Mouse (Mus musculus): ENCODE results near the gene Gpr108.

Gene Gpr108

GRCm38 (mm10) chr17:57209330-57209729 lies 38.9 kb downstream of the Gpr108 start:
- DNase-seq (ENCODE audit: low spot score in 2 of 2): no peak

DNA sequence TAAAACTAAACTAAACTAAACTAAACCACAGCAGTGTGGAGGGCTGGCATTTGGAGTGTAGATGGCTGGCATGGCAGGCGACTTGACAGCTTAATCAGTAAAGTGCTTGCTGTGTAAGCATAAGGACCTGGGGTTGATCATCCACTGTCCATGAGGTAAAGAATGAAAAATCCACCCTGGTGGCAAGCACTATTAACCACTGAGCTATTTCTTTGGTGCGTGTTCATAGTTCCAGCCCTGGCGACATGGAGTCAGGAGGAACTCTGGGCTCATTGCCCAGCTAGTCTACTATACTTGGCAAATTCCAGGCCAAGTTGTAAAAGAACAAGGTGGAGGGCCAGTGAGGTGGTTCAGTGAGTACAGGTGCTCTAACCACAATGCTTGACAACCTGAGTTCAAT lies 40.3 kb downstream of the Gpr108 start:
- no peak for DNase-seq (ENCODE audit: low spot score in 2 of 2)

GRCm38 (mm10) chr17:57201841-57202724 lies 46.2 kb downstream of the Gpr108 start:
- DNase-seq (ENCODE audit: low spot score in 2 of 2): no peak

DNA sequence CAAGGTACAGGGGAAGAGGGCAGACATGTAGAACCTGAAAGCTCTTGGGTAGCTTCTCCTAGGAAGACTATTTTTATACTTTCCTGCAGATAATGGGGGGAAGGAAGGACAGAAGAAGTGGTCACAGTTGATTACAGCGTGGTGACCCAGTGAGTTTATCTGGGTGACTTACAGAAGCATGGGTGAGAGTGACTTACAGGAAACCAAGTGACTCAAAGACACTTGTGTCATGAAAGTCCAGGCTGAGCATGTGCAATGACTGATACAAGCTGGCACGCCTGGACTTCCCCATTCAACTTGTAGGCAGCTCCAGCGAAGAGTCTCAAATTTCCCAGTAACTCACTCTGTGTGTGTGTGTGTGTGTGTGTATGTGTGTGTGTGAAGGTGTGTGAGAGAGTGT lies 50.0 kb downstream of the Gpr108 start:
- no peak for DNase-seq (ENCODE audit: low spot score in 2 of 2)

GRCm38 (mm10) chr17:57195326-57196010 lies 52.8 kb downstream of the Gpr108 start:
- no peak for DNase-seq (ENCODE audit: low spot score in 2 of 2)

GRCm38 (mm10) chr17:57194771-57195170 lies 53.5 kb downstream of the Gpr108 start:
- no peak for DNase-seq (ENCODE audit: low spot score in 2 of 2)

- peak; percentile 50 to 73 for DNase-seq (ENCODE audit: low spot score in 2 of 2)
These were observed 54.2 kb downstream of the Gpr108 start, which contains the start of gene Tnfsf14 for GRCm38 (mm10) chr17:57194041-57194507. TSS of gene Tnfsf14 (minus strand) at chr17:57194177.

- no peak for DNase-seq (ENCODE audit: low spot score in 2 of 2)
These were observed 59.6 kb downstream of the Gpr108 start for GRCm38 (mm10) chr17:57188510-57189192.

- DNase-seq (ENCODE audit: low spot score in 2 of 2): no peak
These were observed 62.6 kb downstream of the Gpr108 start for GRCm38 (mm10) chr17:57185641-57186040.
